Comparison of ENCODE assay signal across 34 mouse cellular contexts in genomic region chr4:34801166-34802034, GRCm38 (mm10). TPM values are rescaled to one million over a fixed set of nuclear protein-coding genes. Genes with fewer than 3 reads are reported as not detected.
A peak's percentile ranks its signal among the peaks of the same experiment; 100 is the strongest.
DNase-seq lines count a peak whose midpoint lies in the region; ATAC-seq lines count a peak whose summit lies in the region.
"Had no signal": no experiment of that assay in that cellular context is flagged by ENCODE, and none has a peak within 500 bp of the region (broad histone marks: within the 10 kb centered on the region; RNA-seq: fewer than 3 reads in every experiment).

No protein-coding gene starts in this region.

- H3K4me3 ChIP-seq in hindbrain, embryonic 12.5 days, result no peak overlapping the region
- no peak overlapping the region for H3K4me3 ChIP-seq in hindbrain, embryonic 11.5 days (ENCODE audit: low read depth, low read length)
- H3K4me3 ChIP-seq in midbrain, embryonic 15.5 days, result no peak overlapping the region
- no peak overlapping the region for H3K4me3 ChIP-seq in midbrain, embryonic 14.5 days (replicated peaks; ENCODE audit: low read depth, low read length)
- H3K4me3 ChIP-seq in hindbrain, embryonic 16.5 days (ENCODE audit: low read length), result no peak overlapping the region
- no peak overlapping the region for H3K4me3 ChIP-seq in neural tube, embryonic 14.5 days (ENCODE audit: low read depth, low read length)
- H3K4me3 ChIP-seq: embryonic facial prominence, embryonic 12.5 days; gastrocnemius, adult 2 months; kidney, embryonic 15.5 days; liver, embryonic 12.5 days; megakaryocyte, embryonic 14.5 days had no signal

- 81% methylated on average over 14 of the region's 14 CpGs for WGBS in hindbrain, embryonic 12.5 days
- WGBS in hindbrain, embryonic 11.5 days, result 86% methylated on average over 13 of the region's 14 CpGs
- WGBS in midbrain, embryonic 15.5 days, result 80% methylated on average over 14 of the region's 14 CpGs
- WGBS in midbrain, embryonic 14.5 days, result 86% methylated on average over 14 of the region's 14 CpGs
- 76% methylated on average over 13 of the region's 14 CpGs for WGBS in hindbrain, embryonic 16.5 days
- 74% methylated on average over 14 of the region's 14 CpGs for WGBS in neural tube, embryonic 14.5 days

- H3K27ac ChIP-seq in hindbrain, embryonic 12.5 days, result no peak overlapping the region
- H3K27ac ChIP-seq in hindbrain, embryonic 11.5 days (ENCODE audit: low read depth, low read length), result no peak overlapping the region
- no peak overlapping the region for H3K27ac ChIP-seq in midbrain, embryonic 15.5 days
- H3K27ac ChIP-seq in midbrain, embryonic 14.5 days (replicated peaks; ENCODE audit: low read depth, low read length), result no peak overlapping the region
- no peak overlapping the region for H3K27ac ChIP-seq in hindbrain, embryonic 16.5 days (ENCODE audit: low read depth, low read length)
- no peak overlapping the region for H3K27ac ChIP-seq in neural tube, embryonic 14.5 days (ENCODE audit: low read depth, low read length)
- H3K27ac ChIP-seq: embryonic facial prominence, embryonic 12.5 days; gastrocnemius, adult 2 months; kidney, embryonic 15.5 days; liver, embryonic 12.5 days had no signal

- peaks cover 4% of the 10 kb centered on the region; the same call in 1 of the 2 replicates for H3K4me1 ChIP-seq in hindbrain, embryonic 12.5 days
- no peaks in the 10 kb centered on the region for H3K4me1 ChIP-seq in hindbrain, embryonic 11.5 days (replicated peaks; ENCODE audit: control insufficient read depth, insufficient read depth, low read length)
- H3K4me1 ChIP-seq in midbrain, embryonic 15.5 days, result 0 out of 2 replicates have a peak, but pooled peaks cover 3% of the 10 kb centered on the region
- no peaks in the 10 kb centered on the region for H3K4me1 ChIP-seq in midbrain, embryonic 14.5 days (ENCODE audit: control insufficient read depth, insufficient read depth, low read length)
- H3K4me1 ChIP-seq in hindbrain, embryonic 16.5 days (ENCODE audit: control insufficient read depth, insufficient read depth, low read depth, low read length), result no peaks in the 10 kb centered on the region
- no peaks in the 10 kb centered on the region for H3K4me1 ChIP-seq in neural tube, embryonic 14.5 days (ENCODE audit: control insufficient read depth, insufficient read depth, low read length)
- H3K4me1 ChIP-seq: embryonic facial prominence, embryonic 12.5 days; kidney, embryonic 15.5 days; liver, embryonic 12.5 days had no signal

- peak; percentile 35; the same call in 1 of the 2 replicates for ATAC-seq in hindbrain, embryonic 12.5 days (ENCODE audit: low FRiP score)
- no peak for ATAC-seq in hindbrain, embryonic 11.5 days (ENCODE audit: low FRiP score)
- ATAC-seq in midbrain, embryonic 15.5 days (replicated peaks), result peak; percentile 65; the same call in 1 of the 2 replicates
- ATAC-seq in midbrain, embryonic 14.5 days (ENCODE audit: low FRiP score, low TSS enrichment), result no peak
- ATAC-seq in hindbrain, embryonic 16.5 days, result peak; percentile 50; the same call in 1 of the 2 replicates
- peak; percentile 70 for ATAC-seq in neural tube, embryonic 14.5 days (ENCODE audit: low read depth)
- ATAC-seq: CD4-positive, CD25-positive, alpha-beta regulatory T cell, adult 4 months; inflammation-experienced regulatory T-cells, adult 6 months; liver, embryonic 12.5 days; liver, postnatal 0 days had no signal

- H3K9me3 ChIP-seq in hindbrain, embryonic 12.5 days (replicated peaks), result no peaks in the 10 kb centered on the region
- no peaks in the 10 kb centered on the region for H3K9me3 ChIP-seq in hindbrain, embryonic 11.5 days (ENCODE audit: control insufficient read depth, low read length)
- H3K9me3 ChIP-seq in midbrain, embryonic 15.5 days, result no peaks in the 10 kb centered on the region
- H3K9me3 ChIP-seq in midbrain, embryonic 14.5 days (ENCODE audit: control insufficient read depth, low read length), result no peaks in the 10 kb centered on the region
- H3K9me3 ChIP-seq in hindbrain, embryonic 16.5 days (ENCODE audit: control insufficient read depth, low read length), result no peaks in the 10 kb centered on the region
- H3K9me3 ChIP-seq in neural tube, embryonic 14.5 days (ENCODE audit: control insufficient read depth, low read length), result no peaks in the 10 kb centered on the region
- H3K9me3 ChIP-seq: embryonic facial prominence, embryonic 12.5 days; kidney, embryonic 15.5 days; liver, embryonic 12.5 days; megakaryocyte, embryonic 14.5 days had no signal

- no peak overlapping the region for H3K4me2 ChIP-seq in hindbrain, embryonic 12.5 days (replicated peaks)
- no peak overlapping the region for H3K4me2 ChIP-seq in hindbrain, embryonic 11.5 days (replicated peaks; ENCODE audit: low read depth, low read length)
- no peak overlapping the region for H3K4me2 ChIP-seq in midbrain, embryonic 15.5 days
- no peak overlapping the region for H3K4me2 ChIP-seq in midbrain, embryonic 14.5 days (ENCODE audit: low read length)
- H3K4me2 ChIP-seq in hindbrain, embryonic 16.5 days (ENCODE audit: low read length), result no peak overlapping the region
- H3K4me2 ChIP-seq in neural tube, embryonic 14.5 days (ENCODE audit: low read depth, low read length), result no peak overlapping the region
- H3K4me2 ChIP-seq: embryonic facial prominence, embryonic 12.5 days; heart, embryonic 11.5 days; kidney, embryonic 15.5 days; liver, embryonic 12.5 days had no signal

- no peak overlapping the region for H3K9ac ChIP-seq in hindbrain, embryonic 12.5 days
- no peak overlapping the region for H3K9ac ChIP-seq in hindbrain, embryonic 11.5 days (ENCODE audit: low read depth, low read length)
- no peak overlapping the region for H3K9ac ChIP-seq in midbrain, embryonic 15.5 days
- H3K9ac ChIP-seq in midbrain, embryonic 14.5 days (replicated peaks; ENCODE audit: low read length), result no peak overlapping the region
- H3K9ac ChIP-seq in hindbrain, embryonic 16.5 days (ENCODE audit: low read depth, low read length), result no peak overlapping the region
- no peak overlapping the region for H3K9ac ChIP-seq in neural tube, embryonic 14.5 days (replicated peaks; ENCODE audit: low read depth, low read length)
- H3K9ac ChIP-seq: embryonic facial prominence, embryonic 12.5 days; kidney, embryonic 15.5 days; liver, embryonic 12.5 days; liver, postnatal 0 days had no signal

- H3K36me3 ChIP-seq in hindbrain, embryonic 12.5 days, result peaks cover 16% of the 10 kb centered on the region
- H3K36me3 ChIP-seq in hindbrain, embryonic 11.5 days (ENCODE audit: control insufficient read depth, insufficient read depth, low read length), result peaks cover under 1% of the 10 kb centered on the region; the same call in 1 of the 2 replicates
- peaks cover 12% of the 10 kb centered on the region for H3K36me3 ChIP-seq in midbrain, embryonic 15.5 days (replicated peaks)
- H3K36me3 ChIP-seq in midbrain, embryonic 14.5 days (ENCODE audit: control insufficient read depth, insufficient read depth, low read length), result peaks cover 21% of the 10 kb centered on the region
- H3K36me3 ChIP-seq in hindbrain, embryonic 16.5 days (ENCODE audit: control insufficient read depth, insufficient read depth, low read length), result peaks cover 6% of the 10 kb centered on the region; the same call in 1 of the 2 replicates
- peaks cover 13% of the 10 kb centered on the region; the same call in 1 of the 2 replicates for H3K36me3 ChIP-seq in neural tube, embryonic 14.5 days (ENCODE audit: control insufficient read depth, insufficient read depth, low read length)

- no peak for DNase-seq in hindbrain, embryonic 11.5 days (ENCODE audit: low spot score)
- DNase-seq in midbrain, embryonic 14.5 days, result no peak
- DNase-seq in urinary bladder, adult 2 months (ENCODE audit: low spot score), result no peak
- DNase-seq: adrenal gland, postnatal 14 days; cerebellum, adult 11 months; cerebellum, adult 9-10 months; cerebellum, postnatal 36 days; embryo, embryonic 11 days; gastrocnemius, adult 2 months; gastrocnemius, postnatal 36 days; heart, adult 18-20 months; heart, postnatal 36 days; kidney, adult 11 months; kidney, postnatal 25 days; liver, postnatal 0 days; lung, postnatal 4 days; spleen, adult 18-20 months; thymus, adult 18-20 months; thymus, postnatal 25 days had no signal

- H3K27me3 ChIP-seq in hindbrain, embryonic 12.5 days, result no peaks in the 10 kb centered on the region
- H3K27me3 ChIP-seq in hindbrain, embryonic 11.5 days (ENCODE audit: control insufficient read depth, insufficient read depth, low read length), result no peaks in the 10 kb centered on the region
- no peaks in the 10 kb centered on the region for H3K27me3 ChIP-seq in midbrain, embryonic 15.5 days (replicated peaks)
- H3K27me3 ChIP-seq in midbrain, embryonic 14.5 days (ENCODE audit: control insufficient read depth, insufficient read depth, low read length), result no peaks in the 10 kb centered on the region
- H3K27me3 ChIP-seq in hindbrain, embryonic 16.5 days (replicated peaks; ENCODE audit: control insufficient read depth, insufficient read depth, low read length), result no peaks in the 10 kb centered on the region
- H3K27me3 ChIP-seq in neural tube, embryonic 14.5 days (ENCODE audit: control insufficient read depth, insufficient read depth, low read length), result no peaks in the 10 kb centered on the region
- H3K27me3 ChIP-seq: embryonic facial prominence, embryonic 12.5 days; kidney, embryonic 15.5 days; liver, embryonic 12.5 days; megakaryocyte, embryonic 14.5 days had no signal

RNA-seq across cellular contexts. Expression of gene Smim8, which starts 23.2 kb away (rescaled TPM):
- 43.2 and 48.0 TPM in 2 replicates for polyA plus RNA-seq in hindbrain, embryonic 12.5 days (2016; fragmentation: Nextera tagmentation; extraction: Ambion mirVana)
- 43.6 and 50.5 TPM in 2 replicates for polyA plus RNA-seq in hindbrain, embryonic 11.5 days (2014; fragmentation: Nextera tagmentation; extraction: Ambion mirVana)
- polyA plus RNA-seq in midbrain, embryonic 15.5 days (2015; fragmentation: Nextera tagmentation; extraction: Ambion mirVana), result 39.9 and 42.5 TPM in 2 replicates
- 50.9 and 56.0 TPM in 2 replicates for polyA plus RNA-seq in midbrain, embryonic 14.5 days (2014; fragmentation: Nextera tagmentation; extraction: Ambion mirVana)
- polyA plus RNA-seq in hindbrain, embryonic 16.5 days (2015; fragmentation: Nextera tagmentation; extraction: Ambion mirVana), result 45.8 and 49.8 TPM in 2 replicates
- polyA plus RNA-seq in neural tube, embryonic 14.5 days (2014; fragmentation: Nextera tagmentation; extraction: Ambion mirVana), result 56.6 and 56.8 TPM in 2 replicates
- polyA plus RNA-seq in urinary bladder, adult 2 months (2012; rRNA removed), result 29.1 and 32.1 TPM in 2 replicates

RNA-seq across cellular contexts. Expression of gene Gm136, which starts 45.3 kb away (rescaled TPM):
- not detected in 2 replicates for polyA plus RNA-seq in hindbrain, embryonic 12.5 days (2016; fragmentation: Nextera tagmentation; extraction: Ambion mirVana)
- not detected in 2 replicates for polyA plus RNA-seq in hindbrain, embryonic 11.5 days (2014; fragmentation: Nextera tagmentation; extraction: Ambion mirVana)
- not detected in 2 replicates for polyA plus RNA-seq in midbrain, embryonic 15.5 days (2015; fragmentation: Nextera tagmentation; extraction: Ambion mirVana)
- not detected in 2 replicates for polyA plus RNA-seq in midbrain, embryonic 14.5 days (2014; fragmentation: Nextera tagmentation; extraction: Ambion mirVana)
- not detected in 2 replicates for polyA plus RNA-seq in hindbrain, embryonic 16.5 days (2015; fragmentation: Nextera tagmentation; extraction: Ambion mirVana)
- not detected in 2 replicates for polyA plus RNA-seq in neural tube, embryonic 14.5 days (2014; fragmentation: Nextera tagmentation; extraction: Ambion mirVana)
- polyA plus RNA-seq in urinary bladder, adult 2 months (2012; rRNA removed), result not detected in 2 replicates
- polyA plus RNA-seq: CD4-positive, CD25-positive, alpha-beta regulatory T cell, adult 4 months; embryonic facial prominence, embryonic 12.5 days; heart, embryonic 11.5 days; heart, embryonic 16.5 days; inflammation-experienced regulatory T-cells, adult 6 months; kidney, embryonic 15.5 days; limb, embryonic 14.5 days; liver, embryonic 12.5 days; liver, postnatal 0 days; lung, embryonic 16.5 days; stomach, embryonic 16.5 days had no signal

Comparison
In these comparisons a context has a peak if more than half of its experiments do, and no peak if none do; other contexts are left out.
1. ATAC-seq: peak in hindbrain, embryonic 12.5 days (single experiment), midbrain, embryonic 15.5 days (single experiment), hindbrain, embryonic 16.5 days (single experiment) and neural tube, embryonic 14.5 days (single experiment); none in hindbrain, embryonic 11.5 days (single experiment) and midbrain, embryonic 14.5 days (single experiment).